Mouse (Mus musculus) embryonic facial prominence, embryonic 15.5 days (tissue): Measurements from ENCODE around the gene Rack1. TPM values are rescaled to one million over a fixed set of nuclear protein-coding genes. Genes with fewer than 3 reads are reported as not detected.
A peak's percentile ranks its signal among the peaks of the same experiment; 100 is the strongest.

Source experiments
- ATAC-seq: fragments of 200-750 bp; cut with Nextera tagmentation; 2 replicates; pipeline ENCODE4 v1.8.0; 2017; ENCODE audit warnings: low read depth, moderate TSS enrichment; ENCODE audit not compliant: insufficient number of reproducible peaks, low FRiP score, low TSS enrichment
- H3K27ac ChIP-seq: fragments of 300-500 bp; sonication (generic); replicated peaks from 2 replicates; pipeline ENCODE4 v1.5.1; 2015; ENCODE audit warnings: mild to moderate bottlenecking, inconsistent platforms
- H3K27me3 ChIP-seq: fragments of 300-500 bp; sonication (generic); 2 replicates; pipeline ENCODE4 v1.6.1; 2015; ENCODE audit warnings: inconsistent platforms
- H3K36me3 ChIP-seq: fragments of 300-500 bp; sonication (generic); 2 replicates; pipeline ENCODE4 v1.6.1; 2015; ENCODE audit warnings: mild to moderate bottlenecking, inconsistent platforms
- H3K4me1 ChIP-seq: fragments of 300-500 bp; sonication (generic); 2 replicates; pipeline ENCODE4 v1.6.1; 2015; ENCODE audit warnings: inconsistent platforms
- H3K4me2 ChIP-seq: fragments of 300-500 bp; sonication (generic); replicated peaks from 2 replicates; pipeline ENCODE4 v1.6.1; 2015; ENCODE audit warnings: mild to moderate bottlenecking, inconsistent platforms
- H3K4me3 ChIP-seq: fragments of 300-500 bp; sonication (generic); replicated peaks from 2 replicates; pipeline ENCODE4 v1.5.1; 2015; ENCODE audit warnings: mild to moderate bottlenecking, inconsistent platforms
- H3K9ac ChIP-seq: fragments of 300-500 bp; sonication (generic); 2 replicates; pipeline ENCODE4 v1.6.1; 2015; ENCODE audit warnings: inconsistent platforms
- H3K9me3 ChIP-seq: fragments of 300-500 bp; sonication (generic); replicated peaks from 2 replicates; pipeline ENCODE4 v1.6.1; 2016; ENCODE audit warnings: inconsistent platforms
- WGBS: fragments of 180-500 bp; shearing (Covaris S2); methylation state at CpG from one replicate; pipeline ENCODE4 v1.1.7; 2015; 5-methylcytosine and 5-hydroxymethylcytosine counted together
- polyA plus RNA-seq: library from polyadenylated mRNA; unstranded; fragments of >200 nt; fragmentation: Nextera tagmentation; extraction: Ambion mirVana; gene quantifications from 2 replicates; pipeline ENCODE4 v1.2.1, GENCODE M21; 2015

Rack1 gene
- polyA plus RNA-seq, 1 experiment from 2014 or later, result 718 TPM

DNA sequence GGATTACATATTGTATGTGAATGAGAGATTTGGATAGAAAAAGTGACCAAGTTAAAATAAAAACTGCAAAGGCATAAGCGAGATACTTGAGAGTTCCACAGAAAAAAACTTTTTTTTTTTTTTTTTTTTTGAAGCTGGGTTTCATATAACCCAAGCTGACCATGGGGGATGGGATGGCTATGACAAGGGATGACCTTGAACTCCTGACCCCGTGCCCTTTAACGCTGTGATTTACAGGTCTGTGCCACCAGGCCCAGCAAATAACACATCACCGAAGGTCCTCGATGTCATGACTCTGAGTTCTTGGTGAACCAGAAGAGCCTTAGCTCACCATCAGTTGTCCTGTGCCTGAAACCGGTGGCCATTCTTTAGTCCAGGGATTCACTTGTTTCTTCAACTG is 35.8 kb downstream of the Rack1 start:
- H3K4me3 ChIP-seq, result no peak overlapping the region
- no peak overlapping the region for H3K4me2 ChIP-seq
- H3K36me3 ChIP-seq, result no peaks in the 10 kb centered on the region
- no peaks in the 10 kb centered on the region for H3K9me3 ChIP-seq
- H3K9ac ChIP-seq, result no peak overlapping the region
- no peaks in the 10 kb centered on the region; the same call in 1 of the 2 replicates for H3K27me3 ChIP-seq
- no peak overlapping the region for H3K27ac ChIP-seq
- 67% methylated on average over 6 of the region's 6 CpGs for WGBS
- no peak for ATAC-seq
- peaks cover 13% of the 10 kb centered on the region for H3K4me1 ChIP-seq

DNA sequence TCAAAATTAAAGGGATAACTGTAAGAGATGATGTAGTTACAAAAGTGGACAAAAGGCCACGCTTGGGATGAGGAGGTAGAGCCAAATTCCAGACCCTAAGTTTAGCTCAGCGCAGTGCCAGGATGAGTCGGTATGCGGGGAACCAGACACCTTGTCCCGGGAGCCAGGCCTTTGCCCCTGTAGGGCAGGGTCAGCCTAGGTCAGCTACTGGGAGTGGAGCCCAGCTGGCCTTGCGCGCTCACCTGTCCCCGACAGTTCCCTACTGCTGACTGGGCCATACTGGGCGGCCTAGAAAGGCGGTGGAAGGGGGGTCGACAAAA is 36.8 kb downstream of the Rack1 start:
- no peaks in the 10 kb centered on the region for H3K9me3 ChIP-seq
- H3K36me3 ChIP-seq, result no peaks in the 10 kb centered on the region
- H3K4me1 ChIP-seq, result peaks cover 13% of the 10 kb centered on the region
- peak overlapping the region; percentile 31; the same call in 1 of the 2 replicates for H3K9ac ChIP-seq
- 15% methylated on average over 11 of the region's 11 CpGs for WGBS
- H3K4me3 ChIP-seq, result peak overlapping the region; percentile 65
- peak overlapping the region; percentile 88 for H3K4me2 ChIP-seq
- no peak overlapping the region for H3K27ac ChIP-seq
- ATAC-seq, result no peak
- H3K27me3 ChIP-seq, result no peaks in the 10 kb centered on the region; the same call in 1 of the 2 replicates

DNA sequence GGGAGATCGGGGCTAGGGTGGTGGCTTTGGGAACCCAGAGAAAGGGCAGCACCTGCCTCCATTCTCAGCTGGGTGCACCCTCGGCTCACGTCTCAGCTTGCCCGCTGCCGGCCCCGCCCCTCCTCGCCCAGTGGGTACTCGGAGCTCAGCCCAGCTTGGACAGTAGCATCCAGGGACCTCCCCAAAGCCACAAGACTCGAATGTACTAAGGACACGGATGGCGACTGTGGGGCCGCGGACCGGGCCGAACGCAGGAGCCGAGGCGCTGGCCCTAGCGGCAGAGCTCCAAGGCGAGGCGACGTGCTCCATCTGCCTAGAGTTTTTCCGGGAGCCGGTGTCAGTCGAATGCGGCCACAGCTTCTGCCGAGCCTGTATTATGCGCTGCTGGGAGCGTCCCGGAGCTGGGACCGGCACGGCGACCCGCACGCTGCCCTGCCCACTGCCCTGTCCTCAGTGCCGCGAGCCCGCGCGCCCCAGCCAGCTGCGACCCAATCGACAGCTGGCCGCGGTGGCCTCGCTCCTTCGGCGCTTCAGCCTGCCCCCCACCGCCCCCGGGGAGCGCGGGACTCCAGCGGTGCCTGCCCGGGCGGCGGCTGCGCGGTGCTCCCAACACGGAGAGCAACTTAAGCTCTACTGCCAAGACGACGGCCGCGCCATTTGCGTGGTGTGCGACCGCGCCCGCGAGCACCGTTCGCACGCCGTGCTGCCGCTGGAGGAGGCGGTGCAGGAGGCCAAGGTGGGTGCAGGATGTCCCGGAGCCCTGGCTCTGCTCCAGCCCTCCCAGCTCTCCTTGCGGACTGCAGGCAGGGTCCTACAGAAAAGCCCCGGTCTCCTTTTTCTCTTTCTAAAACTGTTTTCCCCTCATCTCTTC is 37.4 kb downstream of the Rack1 start:
- H3K27ac ChIP-seq, result peak overlapping the region; percentile 39
- H3K4me1 ChIP-seq, result peaks cover 13% of the 10 kb centered on the region
- WGBS, result under 1% methylated on average over 77 of the region's 77 CpGs
- H3K4me2 ChIP-seq, result peak overlapping the region; percentile 88
- no peaks in the 10 kb centered on the region for H3K36me3 ChIP-seq
- H3K9ac ChIP-seq, result peak overlapping the region; percentile 31
- H3K27me3 ChIP-seq, result no peaks in the 10 kb centered on the region; the same call in 1 of the 2 replicates
- H3K9me3 ChIP-seq, result no peaks in the 10 kb centered on the region
- H3K4me3 ChIP-seq, result peak overlapping the region; percentile 65
- peak; percentile 22; the same call in 1 of the 2 replicates for ATAC-seq

DNA sequence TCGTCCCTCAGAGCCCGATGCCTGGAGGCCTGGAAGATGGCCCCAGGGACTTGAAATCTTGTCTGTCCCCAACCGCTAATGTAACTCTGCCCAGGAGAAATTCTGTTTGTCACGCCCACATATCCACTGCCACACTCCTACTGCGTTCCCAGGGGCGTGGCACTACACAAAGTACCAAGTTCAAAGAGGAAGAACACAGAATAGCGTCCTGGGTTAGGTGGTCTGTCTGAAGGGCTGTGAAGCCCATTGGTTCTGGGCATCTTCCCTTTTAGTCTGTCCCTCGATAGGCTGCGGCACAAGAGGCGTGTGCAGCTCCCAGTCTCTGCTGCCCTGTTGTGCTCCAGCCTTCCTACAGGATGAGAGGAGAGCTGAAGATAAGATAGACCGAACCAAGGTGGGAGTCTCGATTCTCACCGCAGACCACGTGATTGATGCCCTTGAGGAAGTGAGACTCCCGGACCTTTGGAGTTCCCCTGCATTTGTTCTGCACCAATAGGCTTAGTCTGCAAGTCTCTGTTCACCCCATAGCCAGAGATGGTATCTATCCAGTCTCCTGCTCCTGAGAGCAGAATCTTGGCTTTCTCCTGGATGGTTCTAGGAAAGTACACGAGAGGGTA is 38.2 kb downstream of the Rack1 start:
- no peak for ATAC-seq
- H3K27ac ChIP-seq, result peak overlapping the region; percentile 39

DNA sequence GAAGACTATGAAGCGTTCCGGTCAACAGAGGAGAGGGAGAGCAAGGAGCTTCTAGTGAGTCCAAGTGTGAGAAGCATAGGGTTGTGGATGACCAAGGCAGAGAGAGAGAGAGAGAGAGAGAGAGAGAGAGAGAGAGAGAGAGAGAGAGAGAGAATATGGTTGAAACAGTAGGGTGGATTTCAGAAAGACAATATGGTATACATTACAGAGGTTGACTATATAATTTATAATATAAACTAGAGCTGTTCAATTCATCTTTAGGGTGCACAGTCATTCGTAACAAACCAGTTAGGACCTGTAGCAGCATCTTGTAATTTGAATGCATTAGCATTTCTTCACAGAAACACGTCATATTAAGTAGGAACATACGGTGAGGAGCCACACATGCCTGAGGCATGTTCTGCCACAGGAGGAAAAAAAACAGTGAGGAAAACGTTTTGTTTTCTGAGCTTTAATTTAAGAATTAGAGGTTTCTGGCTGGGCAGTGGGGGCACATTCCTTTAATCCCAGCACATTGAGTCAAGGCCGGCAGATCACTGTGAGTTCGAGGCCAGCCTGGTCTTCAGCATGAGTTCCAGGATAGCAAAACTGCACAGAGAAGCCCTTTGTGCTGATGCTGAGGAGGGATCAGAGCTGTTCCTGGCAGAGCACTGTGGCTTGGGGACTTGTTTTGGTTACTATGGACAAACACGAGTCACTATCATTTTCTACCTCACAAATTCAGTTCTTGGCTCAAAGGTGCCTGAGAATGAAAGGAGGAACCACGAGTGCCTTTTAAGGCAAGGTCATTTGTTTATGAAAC is 38.9 kb downstream of the Rack1 start:
- Histone ChIP-seq H3K9ac (no peak overlapping the region), H3K27ac (0 out of 2 replicates have a peak overlapping the region, but pooled peaks have one; percentile 22), H3K4me2 (peak overlapping the region; percentile 88), H3K36me3 (no peaks in the 10 kb centered on the region), H3K4me3 (no peak overlapping the region; the same call in 1 of the 2 replicates), H3K9me3 (no peaks in the 10 kb centered on the region), H3K4me1 (peaks cover 13% of the 10 kb centered on the region), H3K27me3 (no peaks in the 10 kb centered on the region; the same call in 1 of the 2 replicates)
- 52% methylated on average over 10 of the region's 10 CpGs for WGBS
- no peak for ATAC-seq

More for the DNA sequence above, 38.2 kb downstream of the Rack1 start:
- Histone ChIP-seq H3K27me3 (no peaks in the 10 kb centered on the region; the same call in 1 of the 2 replicates), H3K4me1 (peaks cover 13% of the 10 kb centered on the region), H3K36me3 (no peaks in the 10 kb centered on the region), H3K9me3 (no peaks in the 10 kb centered on the region), H3K4me3 (peak overlapping the region; percentile 65), H3K9ac (peak overlapping the region; percentile 31), H3K4me2 (peak overlapping the region; percentile 88)
- WGBS, result 1% methylated on average over 16 of the region's 16 CpGs

DNA sequence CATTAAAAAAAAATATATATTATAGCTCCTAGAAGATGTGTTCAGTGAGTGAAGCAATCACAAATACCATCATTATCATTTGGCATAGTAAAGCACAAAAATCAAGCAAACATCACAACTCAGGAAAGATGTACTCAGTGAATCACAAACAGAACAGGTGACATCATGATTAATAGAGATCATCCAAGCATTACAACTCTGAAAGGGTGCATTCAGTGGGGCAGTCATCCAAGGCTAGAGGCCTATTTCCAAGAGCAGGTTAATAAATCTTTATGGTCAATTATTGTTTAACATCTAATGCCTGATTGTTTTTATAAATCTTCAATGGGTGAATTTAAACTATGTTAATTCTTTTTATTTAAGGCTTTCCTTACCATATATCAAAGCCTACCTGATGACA is 40.7 kb downstream of the Rack1 start:
- Histone ChIP-seq H3K4me2 (no peak overlapping the region), H3K4me3 (no peak overlapping the region), H3K4me1 (peaks cover 13% of the 10 kb centered on the region), H3K36me3 (no peaks in the 10 kb centered on the region), H3K27ac (no peak overlapping the region), H3K9ac (no peak overlapping the region), H3K27me3 (no peaks in the 10 kb centered on the region; the same call in 1 of the 2 replicates), H3K9me3 (no peaks in the 10 kb centered on the region)
- no peak for ATAC-seq

DNA sequence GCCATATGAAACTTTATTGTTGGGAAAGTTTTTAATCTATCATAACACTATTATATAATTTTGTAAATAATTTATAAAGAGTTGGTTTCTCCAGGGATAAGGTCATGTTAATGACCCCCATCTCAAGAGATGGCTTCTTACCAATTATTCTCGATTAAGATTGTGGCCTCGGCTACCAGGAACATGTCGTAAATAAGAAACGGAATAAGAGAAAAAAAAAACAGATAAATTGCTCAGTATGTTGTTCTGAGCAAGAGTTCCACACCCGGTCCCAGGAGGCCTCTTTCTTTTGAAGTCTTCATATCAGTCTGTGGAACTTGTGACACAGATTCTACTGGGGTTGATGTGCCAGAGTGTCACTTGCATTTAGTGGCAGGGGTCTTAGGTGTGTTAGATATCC is 41.1 kb downstream of the Rack1 start:
- no peaks in the 10 kb centered on the region for H3K36me3 ChIP-seq
- H3K4me1 ChIP-seq, result peaks cover 13% of the 10 kb centered on the region
- H3K9me3 ChIP-seq, result no peaks in the 10 kb centered on the region
- H3K4me3 ChIP-seq, result no peak overlapping the region
- no peaks in the 10 kb centered on the region; the same call in 1 of the 2 replicates for H3K27me3 ChIP-seq
- no peak overlapping the region for H3K4me2 ChIP-seq
- ATAC-seq, result no peak
- 82% methylated on average over 5 of the region's 5 CpGs for WGBS
- H3K27ac ChIP-seq, result no peak overlapping the region
- H3K9ac ChIP-seq, result no peak overlapping the region

DNA sequence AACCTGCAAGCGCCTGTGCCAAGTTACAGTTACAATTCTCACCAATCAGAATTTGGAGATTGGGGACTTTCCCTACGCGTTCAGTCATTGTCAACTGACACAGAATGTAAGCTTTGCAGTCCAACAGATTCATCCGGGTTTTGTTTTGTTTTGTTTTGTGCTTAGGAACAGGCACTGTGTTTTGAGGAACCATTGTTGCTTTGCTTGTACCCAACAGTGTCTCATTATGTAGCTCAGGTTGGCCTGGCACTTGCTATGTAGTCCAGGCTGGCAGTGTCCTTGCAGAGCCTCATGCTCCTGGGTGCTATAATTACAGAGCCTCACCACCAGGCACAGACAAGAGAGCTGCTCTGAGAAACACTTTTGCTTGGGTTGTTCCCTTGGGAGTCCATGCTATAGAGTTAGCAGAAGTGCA is 42.3 kb downstream of the Rack1 start:
- Histone ChIP-seq H3K27me3 (no peaks in the 10 kb centered on the region; the same call in 1 of the 2 replicates), H3K9ac (no peak overlapping the region), H3K27ac (no peak overlapping the region), H3K4me3 (no peak overlapping the region), H3K4me2 (no peak overlapping the region), H3K4me1 (peaks cover 8% of the 10 kb centered on the region), H3K9me3 (no peaks in the 10 kb centered on the region), H3K36me3 (no peaks in the 10 kb centered on the region)
- no peak for ATAC-seq
- WGBS, result 81% methylated on average over 4 of the region's 4 CpGs

DNA sequence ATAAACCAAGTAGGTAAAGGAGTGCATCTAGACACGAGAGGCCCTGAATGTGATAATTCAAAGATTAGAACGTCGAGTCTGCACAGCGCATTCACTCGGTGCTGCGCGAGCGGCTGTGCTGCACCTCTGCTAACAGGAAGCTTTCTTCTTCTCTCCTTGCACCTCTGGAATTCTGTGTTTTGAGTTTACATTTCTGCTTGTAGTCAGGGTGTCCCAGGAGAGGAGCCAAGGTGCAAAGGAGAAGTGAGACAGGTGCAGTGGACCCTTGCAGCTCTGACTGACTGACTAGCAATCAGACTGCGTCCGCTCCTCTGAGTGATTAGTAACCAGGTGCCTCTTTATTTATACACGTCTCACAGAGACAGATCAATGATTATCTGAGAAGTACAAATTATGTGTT is 43.1 kb downstream of the Rack1 start:
- Histone ChIP-seq H3K4me3 (no peak overlapping the region), H3K9me3 (no peaks in the 10 kb centered on the region), H3K27ac (no peak overlapping the region), H3K4me1 (peaks cover 6% of the 10 kb centered on the region), H3K4me2 (no peak overlapping the region), H3K9ac (no peak overlapping the region), H3K36me3 (no peaks in the 10 kb centered on the region), H3K27me3 (peaks cover under 1% of the 10 kb centered on the region; the same call in 1 of the 2 replicates)
- 77% methylated on average over 11 of the region's 11 CpGs for WGBS
- ATAC-seq, result no peak

DNA sequence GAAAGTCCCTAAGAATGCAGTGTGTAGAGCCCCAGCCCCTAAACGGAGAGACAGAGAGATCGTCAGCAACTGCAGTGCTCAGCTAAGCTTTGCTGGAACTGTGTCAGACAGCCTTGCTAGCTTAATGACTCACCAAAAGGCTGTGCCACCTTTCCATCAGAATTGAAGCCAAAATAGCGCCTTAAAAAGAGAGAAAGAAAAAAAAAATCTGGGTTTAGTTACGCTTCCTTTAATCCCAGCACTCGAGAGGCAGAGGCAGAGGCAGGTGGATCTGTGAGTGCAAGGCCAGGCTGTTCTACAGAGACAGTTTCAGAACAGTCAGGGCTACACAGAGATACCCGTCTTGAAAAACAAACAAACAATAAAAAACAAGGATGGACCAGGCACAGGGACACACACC is 44.2 kb downstream of the Rack1 start:
- no peaks in the 10 kb centered on the region for H3K9me3 ChIP-seq

More for the DNA sequence above, 44.2 kb downstream of the Rack1 start:
- Histone ChIP-seq H3K4me3 (no peak overlapping the region), H3K36me3 (no peaks in the 10 kb centered on the region), H3K27ac (no peak overlapping the region), H3K9ac (no peak overlapping the region), H3K4me2 (no peak overlapping the region), H3K27me3 (peaks cover 7% of the 10 kb centered on the region), H3K4me1 (no peaks in the 10 kb centered on the region)
- WGBS, result 40% methylated on average over 6 of the region's 6 CpGs
- no peak for ATAC-seq
